Mouse (Mus musculus): Measurements from ENCODE around the gene Vamp4.

- no peak for TF ChIP-seq CHD2 (IDR thresholded peaks at IDR 0.05; ENCODE audit: low read depth, low read length)
- TF ChIP-seq ZNF384 (IDR thresholded peaks at IDR 0.05; ENCODE audit: low read depth, low read length): no peak
- no peak for TF ChIP-seq MAFK (IDR thresholded peaks at IDR 0.05; ENCODE audit: insufficient read depth, low read depth, low read length)
These were observed 53.6 kb downstream of the Vamp4 start for GRCm38 (mm10) chr1:162623895-162624294.
